In genomic region chr6:55379641-55380335, GRCm38 (mm10) we compare ENCODE assay signal across 7 mouse cellular contexts. TPM values are rescaled to one million over a fixed set of nuclear protein-coding genes. Genes with fewer than 3 reads are reported as not detected.
DNase-seq lines count a peak whose midpoint lies in the region; ATAC-seq and TF ChIP-seq lines count a peak whose summit lies in the region.

No protein-coding gene starts in this region.

- no peaks in the 10 kb centered on the region for H3K27me3 ChIP-seq in spleen, adult 2 months (ENCODE audit: control insufficient read depth, insufficient read depth, low read length)
- peaks cover 9% of the 10 kb centered on the region; the same call in 1 of the 2 replicates for H3K27me3 ChIP-seq in forebrain, embryonic 12.5 days
- H3K27me3 ChIP-seq in splenic B cell, adult 2 months (ENCODE audit: control insufficient read depth, insufficient read depth, low read length, poor library complexity, severe bottlenecking) = no peaks in the 10 kb centered on the region

- DNase-seq in spleen, adult 2 months (ENCODE audit: low read depth in 1 of 2, low spot score in 2 of 2) = no peak
- no peak for DNase-seq in spleen, adult 18-20 months
- peak; percentile 72 for DNase-seq in brain, adult 2 months (ENCODE audit: low read depth, low spot score)
- peak; percentile 72 to 74 for DNase-seq in kidney, postnatal 4 days
- peak; percentile 56 for DNase-seq in lung, postnatal 36 days
- peak; percentile 12 for DNase-seq in splenic B cell, adult 2 months (ENCODE audit: low read depth, low spot score)

- no peak overlapping the region for H3K4me3 ChIP-seq in spleen, adult 2 months (ENCODE audit: extremely low read depth, insufficient read depth, insufficient read length)
- no peak overlapping the region for H3K4me3 ChIP-seq in forebrain, embryonic 12.5 days (replicated peaks)

- WGBS in spleen, adult 2 months = 44% methylated on average over 3 of the region's 3 CpGs
- WGBS in forebrain, embryonic 12.5 days = 36% methylated on average over 3 of the region's 3 CpGs

- H3K36me3 ChIP-seq in spleen, adult 2 months (ENCODE audit: control insufficient read depth, insufficient read depth, low read length) = no peaks in the 10 kb centered on the region
- H3K36me3 ChIP-seq in forebrain, embryonic 12.5 days (replicated peaks) = no peaks in the 10 kb centered on the region
- H3K36me3 ChIP-seq in splenic B cell, adult 2 months (ENCODE audit: control insufficient read depth, insufficient read depth, low read length, poor library complexity, severe bottlenecking) = no peaks in the 10 kb centered on the region

- peak; percentile 8; the same call in 1 of the 2 replicates for TF ChIP-seq CTCF in spleen, adult 2 months (IDR thresholded peaks at IDR 0.05; ENCODE audit: extremely low read depth, insufficient read depth, insufficient read length, insufficient replicate concordance)

- H3K9ac ChIP-seq in forebrain, embryonic 12.5 days = no peak overlapping the region

- no peaks in the 10 kb centered on the region for H3K9me3 ChIP-seq in forebrain, embryonic 12.5 days

- no peak overlapping the region for H3K27ac ChIP-seq in spleen, adult 2 months (ENCODE audit: insufficient read depth, low read length)
- H3K27ac ChIP-seq in forebrain, embryonic 12.5 days = no peak overlapping the region

- H3K4me2 ChIP-seq in forebrain, embryonic 12.5 days = no peak overlapping the region

- ATAC-seq in forebrain, embryonic 12.5 days (ENCODE audit: low FRiP score) = peak; percentile 55

- no peaks in the 10 kb centered on the region for H3K4me1 ChIP-seq in spleen, adult 2 months (ENCODE audit: control insufficient read depth, insufficient read depth, insufficient read length)
- H3K4me1 ChIP-seq in forebrain, embryonic 12.5 days = peaks cover 9% of the 10 kb centered on the region; the same call in 1 of the 2 replicates

- no peak for TF ChIP-seq POLR2A in spleen, adult 2 months (IDR thresholded peaks at IDR 0.05; ENCODE audit: low read depth, low read length)

RNA-seq across cellular contexts. Expression of gene Ghrhr, which starts 3.7 kb away (rescaled TPM):
- polyA plus RNA-seq in spleen, adult 2 months (2012; rRNA removed) = 0.11 TPM in 1 of 2 replicates, not detected in the other
- polyA plus RNA-seq in forebrain, embryonic 12.5 days (2016; fragmentation: Nextera tagmentation; extraction: Ambion mirVana) = not detected in 2 replicates

RNA-seq across cellular contexts. Expression of gene Aqp1, which starts 43.6 kb away (rescaled TPM):
- 206 and 217 TPM in 2 replicates for polyA plus RNA-seq in spleen, adult 2 months (2012; rRNA removed)
- polyA plus RNA-seq in forebrain, embryonic 12.5 days (2016; fragmentation: Nextera tagmentation; extraction: Ambion mirVana) = 3.2 and 4.9 TPM in 2 replicates

Comparison
In these comparisons a context has a peak if more than half of its experiments do, and no peak if none do; other contexts are left out.
1. DNase-seq: peak in brain, adult 2 months (single experiment), kidney, postnatal 4 days (2 of 2), lung, postnatal 36 days (single experiment) and splenic B cell, adult 2 months (single experiment); none in spleen, adult 2 months (0 of 2) and spleen, adult 18-20 months (0 of 2).
2. RNA of gene Aqp1, which starts 43.6 kb away (polyA plus RNA-seq): 206 to 217 TPM in spleen, adult 2 months; 3.2 to 4.9 TPM in forebrain, embryonic 12.5 days; every median in the first group is over 10 times any median in the second.